Mouse (Mus musculus) stomach, embryonic 14.5 days (tissue): ENCODE measurements around the gene Shd. TPM values are rescaled to one million over a fixed set of nuclear protein-coding genes. Genes with fewer than 3 reads are reported as not detected.
"Not testable (repeated sequence)": the region's sequence is repeated elsewhere in the genome, so short reads cannot be mapped to it uniquely, and the experiment has no call there.

Experiments used
- ATAC-seq: fragments of 200-750 bp; cut with Nextera tagmentation; 2 replicates; pipeline ENCODE4 v1.8.0; 2017; ENCODE audit warnings: low read depth, moderate TSS enrichment; ENCODE audit not compliant: insufficient number of reproducible peaks, insufficient read depth, low FRiP score
- H3K27ac ChIP-seq: fragments of 300-500 bp; sonication (generic); 2 replicates; pipeline ENCODE4 v1.5.1; 2014; ENCODE audit warnings: mild to moderate bottlenecking, low read length, moderate library complexity, mixed read lengths
- H3K27me3 ChIP-seq: fragments of 300-500 bp; sonication (generic); 2 replicates; pipeline ENCODE4 v1.6.1; 2014; ENCODE audit warnings: low read length, control low read depth, mixed read lengths; ENCODE audit not compliant: control insufficient read depth, insufficient read depth
- H3K36me3 ChIP-seq: fragments of 300-500 bp; sonication (generic); 2 replicates; pipeline ENCODE4 v1.6.1; 2014; ENCODE audit warnings: mild to moderate bottlenecking, control low read depth, low read length, moderate library complexity, mixed read lengths; ENCODE audit not compliant: control insufficient read depth, insufficient read depth
- H3K4me1 ChIP-seq: fragments of 300-500 bp; sonication (generic); 2 replicates; pipeline ENCODE4 v1.6.1; 2014; ENCODE audit warnings: low read length, control low read depth, mixed read lengths; ENCODE audit not compliant: control insufficient read depth, insufficient read depth
- H3K4me2 ChIP-seq: fragments of 300-500 bp; sonication (generic); replicated peaks from 2 replicates; pipeline ENCODE4 v1.6.1; 2014; ENCODE audit warnings: low read depth, low read length, control low read depth
- H3K4me3 ChIP-seq: fragments of 300-500 bp; sonication (generic); 2 replicates; pipeline ENCODE4 v1.5.1; 2014; ENCODE audit warnings: low read depth, low read length, control low read depth
- H3K9ac ChIP-seq: fragments of 300-500 bp; sonication (generic); replicated peaks from 2 replicates; pipeline ENCODE4 v1.6.1; 2014; ENCODE audit warnings: low read depth, mild to moderate bottlenecking, control low read depth, low read length, moderate library complexity, mixed read lengths
- H3K9me3 ChIP-seq: fragments of 300-500 bp; sonication (generic); 2 replicates; pipeline ENCODE4 v1.6.1; 2016; ENCODE audit warnings: low read depth, low read length, control low read depth; ENCODE audit not compliant: control insufficient read depth
- WGBS: fragments of 180-500 bp; shearing (Covaris S2); extraction: QIAGEN DNeasy Blood & Tissue Kit; methylation state at CpG from one replicate; pipeline ENCODE4 v1.1.7; 2014; 5-methylcytosine and 5-hydroxymethylcytosine counted together
- polyA plus RNA-seq: library from polyadenylated mRNA; unstranded; fragments of >200 nt; fragmentation: Nextera tagmentation; extraction: Ambion mirVana; gene quantifications from 2 replicates; pipeline ENCODE4 v1.2.1, GENCODE M21; 2014

Gene Shd
- polyA plus RNA-seq: 12.1 and 16.6 TPM in 2 replicates

DNA sequence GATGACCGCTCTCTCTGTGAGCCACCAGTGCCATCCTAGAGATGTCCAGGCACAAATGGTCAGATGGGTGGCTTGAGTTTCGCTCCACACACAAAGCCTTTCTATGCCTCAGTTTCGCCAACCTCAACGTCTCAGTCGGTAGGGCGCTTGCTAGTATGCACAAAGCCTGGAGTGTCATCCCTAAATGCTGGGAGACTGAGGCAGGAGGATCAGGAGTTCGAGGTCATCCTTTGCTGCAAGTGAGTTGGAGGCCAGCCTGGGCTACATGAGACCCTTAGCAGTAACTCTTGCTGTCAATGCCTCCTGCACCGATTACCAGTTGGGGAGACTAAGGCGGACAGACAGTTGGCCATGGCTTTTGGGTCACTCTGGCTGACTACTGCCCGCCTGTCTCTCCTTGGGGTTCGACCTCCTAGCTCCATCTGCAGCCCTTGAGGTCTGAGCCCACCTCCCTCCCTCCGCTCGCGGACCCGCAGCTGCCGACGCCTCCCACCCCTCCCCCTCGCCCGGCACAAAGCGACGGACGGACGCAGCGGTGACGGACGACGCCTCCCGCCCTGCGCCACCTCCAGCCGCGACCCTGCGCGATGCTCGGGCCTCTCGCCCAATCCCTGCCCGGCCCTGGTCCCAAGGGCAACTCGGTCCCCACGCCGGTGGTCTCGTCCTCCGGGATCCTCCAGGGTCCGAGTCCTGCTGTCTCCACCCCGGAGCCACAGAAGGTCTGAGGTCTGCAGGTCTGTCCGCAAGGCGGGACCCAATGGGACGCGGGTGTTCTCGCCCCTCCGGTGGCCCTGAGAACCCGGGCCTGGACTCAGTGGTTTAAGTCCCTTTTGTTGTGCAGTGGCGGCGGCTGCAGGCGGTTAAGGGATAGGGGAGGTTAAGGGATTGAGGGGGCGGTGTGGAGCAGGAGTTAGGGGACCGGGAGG, at the start of gene Shd:
Shd (plus strand) TSS at position 502 of the 926 bp plus-strand sequence.
- peak; percentile 39; the same call in 1 of the 2 replicates for ATAC-seq
- Histone ChIP-seq H3K9ac (peak within 1 kb of the TSS; percentile 39; the same call in 1 of the 2 replicates), H3K4me2 (peak within 1 kb of the TSS; percentile 95), H3K4me3 (peak within 1 kb of the TSS; percentile 50), H3K36me3 (peaks cover 15% of the 10 kb centered on the region), H3K4me1 (no peaks in the 10 kb centered on the region), H3K27me3 (0 out of 2 replicates have a peak, but pooled peaks cover 3% of the 10 kb centered on the region), H3K9me3 (no peaks in the 10 kb centered on the region), H3K27ac (no peak within 1 kb of the TSS)
- 9% methylated on average over 54 of the region's 55 CpGs for WGBS

GRCm38 (mm10) chr17:55931553-55932502, 38.4 kb upstream of the Shd start:
- Histone ChIP-seq H3K27me3 (no peaks in the 10 kb centered on the region), H3K4me3 (peak overlapping the region; percentile 55), H3K4me1 (no peaks in the 10 kb centered on the region), H3K9ac (peak overlapping the region; percentile 71), H3K4me2 (peak overlapping the region; percentile 54), H3K36me3 (no peaks in the 10 kb centered on the region), H3K9me3 (no peaks in the 10 kb centered on the region), H3K27ac (peak overlapping the region; percentile 35)
- WGBS: under 1% methylated on average over 33 of the region's 33 CpGs
- ATAC-seq: peak; percentile 95

- ATAC-seq: no peak
- H3K4me2 ChIP-seq: peak overlapping the region; percentile 54
- WGBS: 74% methylated on average over 2 of the region's 2 CpGs
Observed at GRCm38 (mm10) chr17:55932635-55933034, 37.6 kb upstream of the Shd start.

DNA sequence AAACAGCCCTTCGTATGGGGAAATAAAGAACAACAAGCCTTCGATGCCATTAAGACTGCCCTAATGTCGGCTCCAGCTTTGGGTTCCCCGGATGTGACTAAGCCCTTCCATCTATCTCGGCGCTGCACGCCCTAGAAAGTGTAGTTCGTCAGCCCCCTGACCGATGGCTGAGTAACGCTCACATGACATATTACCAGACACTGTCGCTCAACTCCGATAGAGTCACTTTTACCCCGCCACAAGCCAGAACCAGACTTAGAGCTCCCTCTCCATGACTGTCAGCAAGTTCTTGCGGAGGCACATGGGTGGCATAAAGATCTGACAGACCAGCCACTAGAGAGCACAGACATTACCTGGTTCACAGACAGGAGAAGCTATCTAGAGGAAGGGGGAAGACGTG, 37.1 kb upstream of the Shd start:
- Histone ChIP-seq H3K9me3 (no peaks in the 10 kb centered on the region), H3K27ac (no peak overlapping the region), H3K27me3 (no peaks in the 10 kb centered on the region), H3K9ac (no peak overlapping the region), H3K4me2 (no peak overlapping the region), H3K4me1 (no peaks in the 10 kb centered on the region), H3K4me3 (no peak overlapping the region), H3K36me3 (no peaks in the 10 kb centered on the region)
- 96% methylated on average over 15 of the region's 15 CpGs for WGBS
- ATAC-seq: no peak

More at GRCm38 (mm10) chr17:55932635-55933034, 37.6 kb upstream of the Shd start:
- Histone ChIP-seq H3K4me1 (no peaks in the 10 kb centered on the region), H3K9ac (peak overlapping the region; percentile 71; the same call in 1 of the 2 replicates), H3K27ac (no peak overlapping the region), H3K4me3 (peak overlapping the region; percentile 55), H3K27me3 (no peaks in the 10 kb centered on the region), H3K9me3 (no peaks in the 10 kb centered on the region), H3K36me3 (no peaks in the 10 kb centered on the region)

- Histone ChIP-seq H3K9ac (0 out of 2 replicates have a peak overlapping the region, but pooled peaks have one; percentile 1), H3K27ac (peak overlapping the region; percentile 82), H3K4me2 (peak overlapping the region; percentile 82), H3K4me3 (peak overlapping the region; percentile 39)
- H3K9me3 ChIP-seq, H3K4me1 ChIP-seq, H3K36me3 ChIP-seq, H3K27me3 ChIP-seq, ATAC-seq: not testable (repeated sequence)
- WGBS: 24% methylated on average over 10 of the region's 10 CpGs
Observed at GRCm38 (mm10) chr17:55944387-55944865, 25.8 kb upstream of the Shd start.

DNA sequence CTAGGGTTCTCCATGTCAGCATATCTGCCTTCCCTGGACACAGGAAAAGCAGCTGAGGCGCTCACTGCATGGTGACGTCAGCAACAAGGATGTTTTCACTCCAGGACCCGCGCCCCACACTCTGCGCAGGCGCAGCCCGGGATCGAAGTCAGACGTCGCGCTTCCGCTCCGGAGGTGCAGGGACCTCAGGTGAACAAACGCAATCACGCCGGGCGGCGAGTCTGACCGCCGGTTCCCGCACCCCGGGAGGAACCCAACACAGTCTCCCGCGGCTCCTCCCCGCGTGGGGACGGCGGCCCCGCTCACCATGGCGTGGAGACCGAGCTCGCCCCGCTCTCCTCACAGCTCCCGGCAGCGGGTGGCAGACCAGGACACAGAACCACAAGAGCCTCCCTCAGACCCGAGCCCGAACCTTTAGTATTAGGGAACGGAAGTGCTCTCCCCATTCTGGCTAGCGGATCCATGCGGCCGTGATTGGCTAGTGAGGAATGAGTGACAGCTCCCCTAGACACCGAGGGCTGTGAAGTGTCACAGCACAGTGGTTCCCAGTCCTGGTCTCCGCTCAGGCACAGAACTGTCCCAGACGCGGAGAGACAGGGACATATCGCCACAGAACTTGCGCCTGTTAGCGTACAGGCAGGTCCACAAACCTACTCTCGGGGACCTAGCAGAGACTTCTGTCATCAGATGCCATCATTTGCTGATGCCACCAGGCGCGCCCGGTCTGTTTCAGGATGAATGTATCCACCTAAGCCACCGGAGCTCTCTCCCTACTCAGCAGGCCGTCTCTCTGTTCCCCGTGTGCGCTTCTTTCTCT, 25.2 kb upstream of the Shd start:
- Histone ChIP-seq H3K9ac (peak overlapping the region; percentile 28), H3K27ac (peak overlapping the region; percentile 82), H3K4me3 (peak overlapping the region; percentile 39), H3K4me2 (peak overlapping the region; percentile 82)
- not testable (repeated sequence) for H3K9me3 ChIP-seq, H3K4me1 ChIP-seq, H3K36me3 ChIP-seq, H3K27me3 ChIP-seq
- ATAC-seq: peak; percentile 96
- whole genome bisulfite sequencing: 1% methylated on average over 53 of the region's 56 CpGs

DNA sequence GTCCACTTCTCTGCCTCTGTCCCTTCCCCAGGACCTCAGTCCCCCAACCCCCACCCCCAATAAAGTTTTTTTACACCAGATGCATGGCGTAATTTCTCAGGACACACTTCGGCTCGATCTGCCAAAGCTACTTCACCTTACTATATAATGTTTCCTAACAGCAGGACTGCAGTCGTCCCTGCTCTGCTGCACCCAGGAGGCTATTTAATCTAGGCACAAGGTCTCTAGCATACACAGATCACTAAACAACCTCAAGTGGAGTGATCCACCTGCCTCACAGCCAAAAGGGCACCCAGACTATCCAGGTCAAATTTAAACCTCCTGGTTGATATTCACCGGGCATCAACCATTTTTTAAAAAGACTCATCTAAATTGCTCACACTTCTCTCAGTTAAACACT, 24.6 kb upstream of the Shd start:
- H3K9ac ChIP-seq: peak overlapping the region; percentile 28
- WGBS: 34% methylated on average over 5 of the region's 5 CpGs
- peak overlapping the region; percentile 82 for H3K27ac ChIP-seq
- H3K27me3 ChIP-seq: no peaks in the 10 kb centered on the region
- H3K4me2 ChIP-seq: peak overlapping the region; percentile 82
- no peaks in the 10 kb centered on the region for H3K4me1 ChIP-seq
- no peaks in the 10 kb centered on the region for H3K36me3 ChIP-seq
- H3K4me3 ChIP-seq: peak overlapping the region; percentile 39
- ATAC-seq: no peak
- H3K9me3 ChIP-seq: no peaks in the 10 kb centered on the region
